19 mouse cellular contexts compared by ENCODE assay signal in genomic region chr5:75045371-75045770, GRCm38 (mm10). TPM values are rescaled to one million over a fixed set of nuclear protein-coding genes. Genes with fewer than 3 reads are reported as not detected.
DNase-seq lines count a peak whose midpoint lies in the region; ATAC-seq and TF ChIP-seq lines count a peak whose summit lies in the region.
"Had no signal": no experiment of that assay in that cellular context is flagged by ENCODE, and none has a peak within 500 bp of the region (broad histone marks: within the 10 kb centered on the region; RNA-seq: fewer than 3 reads in every experiment).

No protein-coding gene starts in this region.

- no peak for TF ChIP-seq POLR2A in kidney, adult 2 months (IDR thresholded peaks at IDR 0.05; ENCODE audit: low read depth, low read length)

- H3K36me3 ChIP-seq in kidney, adult 2 months (ENCODE audit: control insufficient read depth, insufficient read depth, low read length), result no peaks in the 10 kb centered on the region
- no peaks in the 10 kb centered on the region; the same call in 1 of the 2 replicates for H3K36me3 ChIP-seq in liver, postnatal 0 days (replicated peaks; ENCODE audit: insufficient read depth, low read length)
- H3K36me3 ChIP-seq in neural tube, embryonic 15.5 days, result no peaks in the 10 kb centered on the region
- H3K36me3 ChIP-seq: midbrain, embryonic 13.5 days had no signal

- H3K4me3 ChIP-seq in kidney, adult 2 months (ENCODE audit: insufficient read depth, low read depth, low read length), result no peak overlapping the region
- H3K4me3 ChIP-seq in liver, postnatal 0 days (ENCODE audit: low read depth, low read length), result no peak overlapping the region
- H3K4me3 ChIP-seq in neural tube, embryonic 15.5 days (replicated peaks), result no peak overlapping the region

- H3K27me3 ChIP-seq in kidney, adult 2 months (replicated peaks; ENCODE audit: control insufficient read depth, insufficient read depth, low read length), result no peaks in the 10 kb centered on the region
- H3K27me3 ChIP-seq in liver, postnatal 0 days (ENCODE audit: insufficient read depth, low read length), result no peaks in the 10 kb centered on the region
- H3K27me3 ChIP-seq in neural tube, embryonic 15.5 days (replicated peaks), result 0 out of 2 replicates have a peak, but pooled peaks cover 4% of the 10 kb centered on the region
- H3K27me3 ChIP-seq: neural tube, embryonic 12.5 days had no signal

- H3K27ac ChIP-seq in kidney, adult 2 months (ENCODE audit: insufficient read depth, low read depth, low read length), result no peak overlapping the region
- H3K27ac ChIP-seq in liver, postnatal 0 days (ENCODE audit: low read depth), result peak overlapping the region; percentile 97
- no peak overlapping the region for H3K27ac ChIP-seq in neural tube, embryonic 15.5 days (replicated peaks)
- H3K27ac ChIP-seq: neural tube, embryonic 12.5 days had no signal

- peaks cover 7% of the 10 kb centered on the region; the same call in 1 of the 2 replicates for H3K4me1 ChIP-seq in kidney, adult 2 months (ENCODE audit: control insufficient read depth, insufficient read depth, low read length)
- H3K4me1 ChIP-seq in liver, postnatal 0 days (ENCODE audit: insufficient read depth), result peaks cover 16% of the 10 kb centered on the region
- peaks cover 17% of the 10 kb centered on the region for H3K4me1 ChIP-seq in neural tube, embryonic 15.5 days

- peak; percentile 81 for TF ChIP-seq EP300 in liver, postnatal 0 days (IDR thresholded peaks at IDR 0.05; ENCODE audit: low read depth)

- 42% methylated on average over 7 of the region's 7 CpGs for WGBS in kidney, adult 2 months
- WGBS in liver, postnatal 0 days (ENCODE audit: insufficient replicate concordance), result 61% methylated on average over 7 of the region's 7 CpGs
- WGBS in neural tube, embryonic 15.5 days, result 95% methylated on average over 7 of the region's 7 CpGs

- no peaks in the 10 kb centered on the region for H3K9me3 ChIP-seq in liver, postnatal 0 days (ENCODE audit: low read length)
- H3K9me3 ChIP-seq in neural tube, embryonic 15.5 days (replicated peaks), result no peaks in the 10 kb centered on the region
- H3K9me3 ChIP-seq: midbrain, embryonic 13.5 days; neural tube, embryonic 12.5 days had no signal

- peak; percentile 57 for ATAC-seq in liver, postnatal 0 days
- no peak for ATAC-seq in neural tube, embryonic 15.5 days (ENCODE audit: low FRiP score)

- DNase-seq in adrenal gland, postnatal 10 days, result peak; percentile 37
- DNase-seq in adrenal gland, adult 18-20 months (ENCODE audit: low spot score in 2 of 2), result no peak
- peak; percentile 38 for DNase-seq in kidney, adult 2 months
- no peak for DNase-seq in kidney, postnatal 4 days
- peak; percentile 98 for DNase-seq in adipocyte (ENCODE audit: low spot score)
- DNase-seq in liver, postnatal 0 days, result peak; percentile 30
- DNase-seq in left cerebral cortex, adult 9 months (ENCODE audit: low spot score in 2 of 2), result no peak
- DNase-seq: heart, postnatal 10 days; layer of hippocampus, adult 9-11 months; left cerebral cortex, postnatal 4 days; retina, postnatal 1 day had no signal

- no peak for TF ChIP-seq CTCF in kidney, adult 2 months (conservative IDR thresholded peaks at IDR 0.05; ENCODE audit: insufficient read depth, insufficient read length, low read depth, low read length)
- no peak for TF ChIP-seq CTCF in liver, postnatal 0 days (IDR thresholded peaks at IDR 0.05; ENCODE audit: low read depth)

- H3K4me2 ChIP-seq in liver, postnatal 0 days (ENCODE audit: low read depth, low read length), result no peak overlapping the region
- H3K4me2 ChIP-seq in neural tube, embryonic 15.5 days, result no peak overlapping the region

- no peak overlapping the region for H3K9ac ChIP-seq in liver, postnatal 0 days (replicated peaks)
- no peak overlapping the region for H3K9ac ChIP-seq in neural tube, embryonic 15.5 days (replicated peaks)

RNA-seq across cellular contexts. Expression of gene Chic2, which starts 0.8 kb away (rescaled TPM):
- total RNA-seq in adrenal gland, postnatal 10 days (2021), result 10 to 100 TPM; 34.2 to 38.2 TPM
- 10 to 100 TPM; 25.2 to 25.8 TPM for total RNA-seq in adrenal gland, adult 18-20 months (2021)
- polyA plus RNA-seq in kidney, adult 2 months (2012; rRNA removed), result 4.3 and 6.1 TPM in 2 replicates
- polyA plus RNA-seq in liver, postnatal 0 days (2015; fragmentation: Nextera tagmentation; extraction: Ambion mirVana), result 27.8 and 32.8 TPM in 2 replicates
- 24.6 and 30.2 TPM in 2 replicates for polyA plus RNA-seq in neural tube, embryonic 15.5 days (2015; fragmentation: Nextera tagmentation; extraction: Ambion mirVana)

RNA-seq across cellular contexts. Expression of gene Gsx2, which starts 30.0 kb away (rescaled TPM):
- not detected for total RNA-seq in adrenal gland, postnatal 10 days (2021)
- not detected for total RNA-seq in adrenal gland, adult 18-20 months (2021)
- polyA plus RNA-seq in kidney, adult 2 months (2012; rRNA removed), result not detected in 2 replicates
- not detected in 2 replicates for polyA plus RNA-seq in liver, postnatal 0 days (2015; fragmentation: Nextera tagmentation; extraction: Ambion mirVana)
- 0.20 TPM in 1 of 2 replicates, not detected in the other for polyA plus RNA-seq in neural tube, embryonic 15.5 days (2015; fragmentation: Nextera tagmentation; extraction: Ambion mirVana)
- total RNA-seq: granulocyte monocyte progenitor cell, adult 5-6 weeks; heart, postnatal 10 days had no signal
- polyA plus RNA-seq: activated CD4-positive, CD25-positive, alpha-beta regulatory T cell, adult 4 months; erythroblast, embryonic 14.5 days; lung, embryonic 14.5 days; spleen, adult 2 months had no signal

Comparison
In these comparisons a context has a peak if more than half of its experiments do, and no peak if none do; other contexts are left out.
1. DNase-seq: peak in adrenal gland, postnatal 10 days (single experiment), kidney, adult 2 months (single experiment), adipocyte (single experiment) and liver, postnatal 0 days (single experiment); none in adrenal gland, adult 18-20 months (0 of 2), kidney, postnatal 4 days (0 of 2) and left cerebral cortex, adult 9 months (0 of 2).